Mouse (Mus musculus) forebrain, postnatal 0 days (tissue): ENCODE measurements around the gene Rps12. TPM values are rescaled to one million over a fixed set of nuclear protein-coding genes. Genes with fewer than 3 reads are reported as not detected.
A peak's percentile ranks its signal among the peaks of the same experiment; 100 is the strongest.
"Not testable (repeated sequence)": the region's sequence is repeated elsewhere in the genome, so short reads cannot be mapped to it uniquely, and the experiment has no call there.

Experiments used
- ATAC-seq: fragments of 200-750 bp; cut with Nextera tagmentation; 2 replicates; pipeline ENCODE4 v1.8.0; 2017; ENCODE audit warnings: mild to moderate bottlenecking, moderate library complexity
- DNase-seq: peaks from one replicate; pipeline ENCODE4 v3.0.0-alpha.2; 2015
- H3K27ac ChIP-seq: fragments of 300-500 bp; sonication (generic); 2 replicates; pipeline ENCODE4 v1.5.1; 2014; ENCODE audit warnings: low read depth, mild to moderate bottlenecking, antibody characterized with exemption, low read length, moderate library complexity, mixed read lengths
- H3K27me3 ChIP-seq: fragments of 300-500 bp; sonication (generic); 2 replicates; pipeline ENCODE4 v1.6.1; 2014; ENCODE audit warnings: mild to moderate bottlenecking, low read length, mixed read lengths; ENCODE audit not compliant: insufficient read depth
- H3K36me3 ChIP-seq: fragments of 300-500 bp; sonication (generic); 2 replicates; pipeline ENCODE4 v1.6.1; 2014; ENCODE audit warnings: mild to moderate bottlenecking, moderate library complexity; ENCODE audit not compliant: insufficient read depth
- H3K4me1 ChIP-seq: fragments of 300-500 bp; sonication (generic); 2 replicates; pipeline ENCODE4 v1.6.1; 2014; ENCODE audit warnings: antibody characterized with exemption; ENCODE audit not compliant: insufficient read depth
- H3K4me2 ChIP-seq: fragments of 300-500 bp; sonication (generic); 2 replicates; pipeline ENCODE4 v1.6.1; 2014; ENCODE audit warnings: low read depth, mild to moderate bottlenecking, moderate library complexity
- H3K4me3 ChIP-seq: fragments of 300-500 bp; sonication (generic); 2 replicates; pipeline ENCODE4 v1.5.1; 2014; ENCODE audit warnings: low read depth, low read length, mixed read lengths
- H3K9ac ChIP-seq: fragments of 300-500 bp; sonication (generic); 2 replicates; pipeline ENCODE4 v1.6.1; 2014; ENCODE audit warnings: mild to moderate bottlenecking
- H3K9me3 ChIP-seq: fragments of 300-500 bp; sonication (generic); 2 replicates; pipeline ENCODE4 v1.6.1; 2016; ENCODE audit warnings: low read length
- CTCF ChIP-seq: sonication (generic); IDR thresholded peaks from 2 replicates; pipeline ENCODE4 v1.5.1; 2016; ENCODE audit warnings: antibody characterized with exemption, control low read depth, low read depth
- WGBS: fragments of 180-500 bp; shearing (Covaris S2); extraction: QIAGEN DNeasy Blood & Tissue Kit; methylation state at CpG from one replicate; pipeline ENCODE4 v1.1.7; 2014; 5-methylcytosine and 5-hydroxymethylcytosine counted together
- polyA plus RNA-seq: library from polyadenylated mRNA; unstranded; fragments of >200 nt; fragmentation: Nextera tagmentation; extraction: Ambion mirVana; gene quantifications from 2 replicates; pipeline ENCODE4 v1.2.1, GENCODE M21; 2015
- total RNA-seq: library from RNA; depleted of rRNA; stranded (reverse); fragments of >200 nt; gene quantifications from 2 replicates; pipeline ENCODE4 v1.2.3, GENCODE M21; 2014

Rps12 gene
- total and polyA plus RNA-seq, 2 experiments from 2014 or later, result 134 to 2,036 TPM

DNA sequence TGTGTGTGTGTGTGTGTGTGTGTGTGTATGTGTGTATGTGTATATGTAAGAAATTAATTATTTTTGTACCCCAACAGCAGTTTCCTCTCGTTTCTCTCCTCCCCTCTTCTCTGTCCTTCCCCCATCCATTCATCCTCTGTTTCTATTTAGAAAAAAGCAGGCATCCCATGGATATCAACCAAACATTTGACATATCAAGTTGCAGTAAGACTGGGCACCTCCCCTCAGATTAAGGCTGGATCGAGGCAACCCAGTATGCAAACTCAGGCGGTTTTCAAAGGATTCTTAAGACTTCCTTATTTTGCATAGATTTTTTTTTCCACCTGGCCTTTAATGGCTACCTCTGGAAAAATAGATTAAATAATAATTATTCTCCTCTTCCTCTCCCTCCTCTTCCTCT is 10.5 kb upstream of the Rps12 start:
- H3K4me2 ChIP-seq, result peak overlapping the region; percentile 74
- no peaks in the 10 kb centered on the region for H3K9me3 ChIP-seq
- H3K27me3 ChIP-seq, result no peaks in the 10 kb centered on the region
- no peak overlapping the region for H3K27ac ChIP-seq
- WGBS, result 4% methylated on average over 3 of the region's 3 CpGs
- peak overlapping the region; percentile 68 for H3K4me3 ChIP-seq
- peak overlapping the region; percentile 93 for H3K9ac ChIP-seq
- TF ChIP-seq CTCF, result no peak
- peak; percentile 8; the same call in 1 of the 2 replicates for ATAC-seq
- peak; percentile 23 for DNase-seq
- peaks cover 20% of the 10 kb centered on the region for H3K4me1 ChIP-seq
- H3K36me3 ChIP-seq, result peaks cover 16% of the 10 kb centered on the region; the same call in 1 of the 2 replicates

DNA sequence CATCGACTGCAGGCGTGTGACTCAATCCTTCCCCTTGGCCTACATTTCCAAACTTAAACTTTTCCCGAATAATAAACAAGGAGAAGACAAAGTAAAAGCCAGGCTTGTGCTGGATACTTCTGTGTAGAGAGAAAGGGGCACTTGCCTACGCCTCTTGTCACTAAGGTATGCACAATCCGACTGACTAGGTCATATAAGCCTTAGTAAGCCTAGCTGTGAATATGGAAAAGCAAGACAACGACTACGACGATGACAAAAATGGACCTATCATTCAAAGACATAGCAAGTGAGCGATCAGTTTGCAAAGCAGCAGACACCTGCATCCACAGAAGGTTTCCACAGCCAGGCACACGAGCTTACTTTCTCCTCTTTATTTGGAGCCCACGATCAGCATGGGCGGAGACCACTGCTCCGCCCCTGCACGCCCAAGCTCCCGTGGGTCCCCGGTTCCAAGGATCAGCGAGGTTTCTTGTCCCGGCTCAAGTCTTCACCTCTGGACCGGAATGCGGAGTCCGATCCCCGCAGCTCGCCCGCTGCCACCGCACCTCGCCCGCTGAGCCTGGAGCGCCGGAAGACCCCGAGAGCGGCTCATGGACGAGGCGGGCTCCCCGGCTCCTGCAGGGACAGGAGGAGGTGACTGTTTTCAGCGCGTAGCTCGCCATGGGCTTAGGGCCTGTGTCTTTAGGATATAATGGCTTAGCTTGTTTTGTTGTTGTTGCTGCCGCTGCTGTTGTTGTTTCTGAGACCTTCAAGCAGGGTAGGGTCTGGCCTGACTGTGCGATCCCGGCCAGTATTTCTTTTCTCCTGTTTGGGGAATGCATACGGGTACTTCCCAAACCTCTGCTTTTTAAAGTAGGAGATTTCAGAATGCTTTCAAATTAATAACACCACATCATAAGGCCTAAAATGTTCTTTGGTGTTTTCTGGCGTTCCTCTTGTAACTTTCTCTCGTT is 9.8 kb upstream of the Rps12 start, which contains the start of gene Slc18b1:
Gene Slc18b1, plus strand, starts transcription at position 436 of the 953 bp plus-strand sequence.
- Histone ChIP-seq H3K27ac (peak within 1 kb of the TSS; percentile 73), H3K27me3 (no peaks in the 10 kb centered on the region), H3K9ac (peak within 1 kb of the TSS; percentile 93), H3K4me2 (peak within 1 kb of the TSS; percentile 74), H3K36me3 (peaks cover 14% of the 10 kb centered on the region; the same call in 1 of the 2 replicates), H3K9me3 (no peaks in the 10 kb centered on the region), H3K4me1 (peaks cover 20% of the 10 kb centered on the region), H3K4me3 (peak within 1 kb of the TSS; percentile 68)
- DNase-seq, result peak; percentile 61
- peak; percentile 79 for ATAC-seq
- WGBS, result 2% methylated on average over 43 of the region's 43 CpGs
- no peak for TF ChIP-seq CTCF

DNA sequence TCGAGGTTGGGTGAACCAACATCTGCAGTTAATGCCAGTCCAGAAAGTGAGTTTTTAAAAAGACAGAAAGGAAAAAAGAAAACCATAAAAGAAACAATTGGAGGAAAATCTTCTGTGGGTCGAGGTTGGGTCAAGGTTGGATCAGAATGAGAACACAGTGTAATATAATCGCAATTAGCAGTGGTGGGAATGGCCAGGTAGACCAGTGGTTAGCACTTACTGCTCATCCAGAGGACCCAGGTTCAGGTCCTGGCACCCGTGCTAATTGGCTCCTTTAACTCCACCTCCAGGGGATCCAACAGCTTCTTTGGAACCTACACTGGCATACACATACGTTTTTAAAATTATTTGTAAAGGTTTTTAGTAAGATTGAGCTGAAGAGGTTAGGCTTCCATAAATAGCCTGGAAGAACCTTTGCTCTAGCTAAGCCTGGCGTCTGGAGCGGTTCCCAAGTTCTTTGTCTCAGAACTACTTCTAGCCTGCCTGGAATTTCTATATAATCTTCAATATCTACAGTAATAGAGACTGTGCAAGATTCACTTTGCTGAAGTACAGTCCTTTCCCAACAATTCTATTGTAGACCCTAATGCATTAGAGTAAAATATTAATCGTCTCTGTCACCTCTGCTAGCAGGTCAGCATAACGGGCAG is 8.9 kb upstream of the Rps12 start:
- H3K9ac ChIP-seq, result peak overlapping the region; percentile 93
- no peak for DNase-seq
- H3K4me3 ChIP-seq, result peak overlapping the region; percentile 68
- WGBS, result 40% methylated on average over 9 of the region's 9 CpGs
- no peaks in the 10 kb centered on the region for H3K27me3 ChIP-seq
- H3K4me1 ChIP-seq, result peaks cover 20% of the 10 kb centered on the region
- no peak for TF ChIP-seq CTCF
- ATAC-seq, result no peak
- peaks cover 6% of the 10 kb centered on the region; the same call in 1 of the 2 replicates for H3K36me3 ChIP-seq
- H3K9me3 ChIP-seq, result no peaks in the 10 kb centered on the region
- H3K4me2 ChIP-seq, result peak overlapping the region; percentile 74
- H3K27ac ChIP-seq, result no peak overlapping the region

DNA sequence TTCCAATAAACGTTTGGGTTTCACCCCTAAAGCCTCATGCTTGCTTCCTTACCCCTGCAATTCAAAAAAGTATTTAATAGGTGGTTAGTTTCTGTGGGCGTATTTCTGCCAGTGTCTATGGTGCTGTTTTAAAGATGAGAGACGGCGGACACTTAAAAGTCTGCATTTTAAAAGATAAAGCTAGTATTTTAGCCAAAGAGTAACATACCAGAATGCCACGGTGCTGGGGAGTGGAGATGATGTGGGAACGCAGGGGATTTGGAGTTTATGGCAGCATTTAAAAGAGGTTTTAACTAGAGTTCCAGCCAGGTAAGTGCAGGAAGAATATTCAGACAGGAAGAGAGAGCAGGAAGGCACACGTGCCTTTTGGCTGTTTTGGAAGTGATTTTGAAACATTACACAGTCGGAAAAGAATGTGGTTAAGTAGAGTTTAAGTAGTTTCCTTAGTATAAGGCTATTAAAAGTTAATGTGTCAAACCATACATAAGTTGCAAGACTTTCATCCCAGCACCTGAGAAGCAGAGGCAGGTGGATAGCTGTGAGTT is 1.1 kb upstream of the Rps12 start:
- H3K4me2 ChIP-seq, result peak overlapping the region; percentile 71
- TF ChIP-seq CTCF, result no peak
- ATAC-seq (no peak), DNase-seq (no peak)
- peak overlapping the region; percentile 68 for H3K4me3 ChIP-seq
- H3K9me3 ChIP-seq, result no peaks in the 10 kb centered on the region
- H3K27ac ChIP-seq, result no peak overlapping the region
- peaks cover 18% of the 10 kb centered on the region for H3K36me3 ChIP-seq
- no peaks in the 10 kb centered on the region for H3K27me3 ChIP-seq
- 12% methylated on average over 8 of the region's 8 CpGs for WGBS
- H3K9ac ChIP-seq, result peak overlapping the region; percentile 57
- peaks cover 11% of the 10 kb centered on the region for H3K4me1 ChIP-seq

DNA sequence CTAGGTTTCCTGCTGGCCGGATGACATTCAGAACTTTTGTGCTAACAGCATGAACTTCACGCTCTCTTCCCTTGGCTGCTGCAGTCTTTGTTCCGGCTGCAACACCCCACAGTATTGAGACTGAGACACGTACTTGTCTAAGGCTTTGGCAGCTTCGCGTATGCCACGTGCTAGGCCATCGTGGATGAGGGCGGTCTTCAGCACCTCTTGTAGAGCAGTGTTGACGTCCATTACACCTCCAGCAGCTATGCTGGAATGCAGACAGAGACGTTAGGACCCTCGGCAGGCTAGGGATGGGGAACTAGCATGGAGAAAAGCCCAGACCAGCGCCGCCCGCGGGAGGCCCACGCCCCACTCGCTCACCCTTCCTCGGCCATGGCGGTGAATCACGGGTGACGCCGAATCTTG is 440 bp downstream of the Rps12 start:
- not testable (repeated sequence) for H3K27me3 ChIP-seq, H3K9me3 ChIP-seq
- peak; percentile 37 for DNase-seq
- ATAC-seq, result peak; percentile 56
- peak overlapping the region; percentile 68 for H3K4me3 ChIP-seq
- under 1% methylated on average over 23 of the region's 23 CpGs for WGBS
- peaks cover 11% of the 10 kb centered on the region for H3K4me1 ChIP-seq
- peak overlapping the region; percentile 85 for H3K9ac ChIP-seq
- peak overlapping the region; percentile 57 for H3K4me2 ChIP-seq
- H3K36me3 ChIP-seq, result peaks cover 22% of the 10 kb centered on the region
- peak overlapping the region; percentile 57; the same call in 1 of the 2 replicates for H3K27ac ChIP-seq

DNA sequence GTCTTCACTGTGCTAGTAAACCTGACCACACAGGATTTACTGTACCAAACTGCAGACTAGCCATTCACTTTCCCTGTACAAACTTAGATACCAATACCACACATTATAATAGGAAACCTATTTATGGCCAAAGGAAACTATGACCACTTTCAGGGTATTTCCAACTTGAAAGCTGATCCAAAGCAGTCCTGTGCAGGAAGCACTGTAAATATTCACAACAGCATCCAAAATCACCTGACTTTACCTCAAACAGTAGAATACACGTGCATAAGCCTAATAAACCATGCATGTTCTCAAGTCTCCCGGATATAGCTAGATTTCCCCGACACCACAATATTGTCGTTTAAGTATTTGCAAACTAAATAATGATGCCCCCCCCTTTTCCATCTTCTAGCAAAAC is 1.0 kb downstream of the Rps12 start:
- H3K27me3 ChIP-seq, result no peaks in the 10 kb centered on the region
- WGBS, result 1% methylated on average over 4 of the region's 4 CpGs
- H3K36me3 ChIP-seq, result peaks cover 22% of the 10 kb centered on the region
- H3K9ac ChIP-seq, result peak overlapping the region; percentile 85
- H3K4me1 ChIP-seq, result peaks cover 11% of the 10 kb centered on the region
- H3K4me3 ChIP-seq, result peak overlapping the region; percentile 68
- no peak for DNase-seq
- H3K4me2 ChIP-seq, result peak overlapping the region; percentile 57
- no peak overlapping the region for H3K27ac ChIP-seq
- ATAC-seq, result no peak
- TF ChIP-seq CTCF, result no peak
- H3K9me3 ChIP-seq, result no peaks in the 10 kb centered on the region

DNA sequence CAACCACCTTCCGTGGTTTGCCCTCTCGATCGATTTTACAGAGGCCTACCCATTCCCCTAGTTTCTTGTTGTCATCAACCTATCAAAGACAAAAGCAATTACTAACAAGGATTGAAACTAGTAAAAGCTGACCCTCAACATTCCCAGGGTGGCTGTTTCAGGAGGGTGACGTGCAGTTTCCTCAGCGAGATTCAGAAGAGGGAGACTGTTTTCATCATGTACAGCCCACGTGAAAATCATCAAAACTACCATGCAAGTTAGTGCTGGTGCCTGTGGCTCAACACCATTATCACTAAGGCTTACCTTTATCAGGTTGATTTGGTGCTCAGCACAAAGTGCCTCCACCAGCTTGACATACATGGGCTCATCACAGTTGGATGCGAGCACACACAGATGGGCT is 1.5 kb downstream of the Rps12 start:
- H3K27me3 ChIP-seq, result not testable (repeated sequence)
- peak overlapping the region; percentile 85; the same call in 1 of the 2 replicates for H3K9ac ChIP-seq
- WGBS, result 46% methylated on average over 7 of the region's 7 CpGs

More for the DNA sequence above, 1.5 kb downstream of the Rps12 start:
- not testable (repeated sequence) for DNase-seq, H3K27ac ChIP-seq, ATAC-seq, H3K9me3 ChIP-seq
- peak overlapping the region; percentile 57 for H3K4me2 ChIP-seq
- H3K4me3 ChIP-seq, result peak overlapping the region; percentile 68; the same call in 1 of the 2 replicates
- H3K4me1 ChIP-seq, result peaks cover 11% of the 10 kb centered on the region
- peaks cover 22% of the 10 kb centered on the region for H3K36me3 ChIP-seq
